Mouse (Mus musculus) intestine, embryonic 16.5 days (tissue): ENCODE measurements at regions not wholly inside any gene's neighbourhood (a gene's known extent, or its start where the extent isn't known, plus 50 kb on each side); places are given as distances from the start of the nearest gene placed in this dataset.

Source experiments
- ATAC-seq: fragments of 200-750 bp; cut with Nextera tagmentation; 2 replicates; pipeline ENCODE4 v1.8.0; 2017; ENCODE audit warnings: moderate TSS enrichment, moderate library complexity
- H3K27ac ChIP-seq: fragments of 300-500 bp; sonication (generic); 2 replicates; pipeline ENCODE4 v1.5.1; 2014; ENCODE audit warnings: mild to moderate bottlenecking, low read length
- H3K27me3 ChIP-seq: fragments of 300-500 bp; sonication (generic); replicated peaks from 2 replicates; pipeline ENCODE4 v1.6.1; 2014; ENCODE audit warnings: low read length, control low read depth, mixed read lengths; ENCODE audit not compliant: control insufficient read depth, insufficient read depth
- H3K36me3 ChIP-seq: fragments of 300-500 bp; sonication (generic); 2 replicates; pipeline ENCODE4 v1.6.1; 2014; ENCODE audit warnings: low read length, control low read depth; ENCODE audit not compliant: control insufficient read depth, insufficient read depth
- H3K4me1 ChIP-seq: fragments of 300-500 bp; sonication (generic); 2 replicates; pipeline ENCODE4 v1.6.1; 2014; ENCODE audit warnings: low read length, control low read depth, mixed read lengths; ENCODE audit not compliant: control insufficient read depth, insufficient read depth
- H3K4me2 ChIP-seq: fragments of 300-500 bp; sonication (generic); 2 replicates; pipeline ENCODE4 v1.6.1; 2014; ENCODE audit warnings: low read depth, low read length, control low read depth
- H3K4me3 ChIP-seq: fragments of 300-500 bp; sonication (generic); 2 replicates; pipeline ENCODE4 v1.5.1; 2014; ENCODE audit warnings: mild to moderate bottlenecking, low read length
- H3K9ac ChIP-seq: fragments of 300-500 bp; sonication (generic); 2 replicates; pipeline ENCODE4 v1.6.1; 2014; ENCODE audit warnings: low read depth, low read length
- H3K9me3 ChIP-seq: fragments of 300-500 bp; sonication (generic); 2 replicates; pipeline ENCODE4 v1.6.1; 2016; ENCODE audit warnings: low read length, control low read depth; ENCODE audit not compliant: control insufficient read depth
- WGBS: fragments of 180-500 bp; shearing (Covaris S2); extraction: QIAGEN DNeasy Blood & Tissue Kit; methylation state at CpG from one replicate; pipeline ENCODE4 v1.1.7; 2014; 5-methylcytosine and 5-hydroxymethylcytosine counted together

DNA sequence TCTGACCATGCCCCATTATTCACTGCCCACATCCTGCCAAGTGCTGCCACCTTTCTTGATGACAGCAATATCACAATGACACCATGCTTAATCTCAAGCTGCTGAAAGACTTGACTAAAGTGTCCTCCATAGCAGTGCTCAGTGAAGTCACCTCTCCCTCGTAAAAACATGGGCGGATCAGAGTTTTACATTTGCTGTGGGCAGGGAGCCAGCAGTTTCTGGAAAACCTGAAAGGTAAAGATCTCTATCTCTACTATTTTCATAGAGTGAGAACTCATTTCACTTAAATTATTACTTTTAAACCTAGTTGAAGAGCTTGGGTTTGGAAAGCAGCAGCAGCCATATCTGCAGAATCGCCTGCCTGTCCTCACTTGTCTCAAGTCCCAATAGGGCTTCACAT, 211.6 kb upstream of the Gmds start:
- WGBS, result 77% methylated on average over 3 of the region's 3 CpGs
- Histone ChIP-seq H3K4me3 (no peak overlapping the region), H3K27me3 (no peaks in the 10 kb centered on the region), H3K36me3 (no peaks in the 10 kb centered on the region), H3K4me1 (no peaks in the 10 kb centered on the region), H3K27ac (no peak overlapping the region), H3K4me2 (no peak overlapping the region), H3K9me3 (no peaks in the 10 kb centered on the region), H3K9ac (no peak overlapping the region)
- ATAC-seq, result no peak

DNA sequence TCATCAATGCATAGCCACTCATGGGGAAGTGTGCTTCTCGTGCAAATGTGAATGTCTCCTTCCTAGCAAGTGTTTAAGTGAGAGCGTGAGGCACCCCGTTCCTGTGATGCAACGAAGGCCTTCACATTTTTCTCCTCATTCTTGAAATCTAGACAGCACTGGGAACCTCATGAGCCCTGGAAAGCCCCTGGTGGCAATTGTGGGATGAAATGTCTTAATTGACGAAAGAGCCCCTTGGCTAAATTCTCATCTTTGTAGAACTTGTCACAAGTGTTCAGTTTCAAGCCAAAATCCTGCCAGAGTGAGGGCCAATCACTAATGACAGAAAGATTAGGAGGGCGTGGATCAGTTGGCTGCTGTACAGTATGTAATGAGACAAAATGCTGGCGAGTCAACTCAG, 208.6 kb upstream of the Gmds start:
- H3K4me2 ChIP-seq, result no peak overlapping the region
- WGBS, result 79% methylated on average over 7 of the region's 7 CpGs
- no peak overlapping the region for H3K9ac ChIP-seq
- no peaks in the 10 kb centered on the region for H3K36me3 ChIP-seq
- no peak overlapping the region for H3K4me3 ChIP-seq
- H3K4me1 ChIP-seq, result no peaks in the 10 kb centered on the region
- no peaks in the 10 kb centered on the region for H3K9me3 ChIP-seq
- no peak for ATAC-seq
- no peaks in the 10 kb centered on the region for H3K27me3 ChIP-seq
- no peak overlapping the region for H3K27ac ChIP-seq

DNA sequence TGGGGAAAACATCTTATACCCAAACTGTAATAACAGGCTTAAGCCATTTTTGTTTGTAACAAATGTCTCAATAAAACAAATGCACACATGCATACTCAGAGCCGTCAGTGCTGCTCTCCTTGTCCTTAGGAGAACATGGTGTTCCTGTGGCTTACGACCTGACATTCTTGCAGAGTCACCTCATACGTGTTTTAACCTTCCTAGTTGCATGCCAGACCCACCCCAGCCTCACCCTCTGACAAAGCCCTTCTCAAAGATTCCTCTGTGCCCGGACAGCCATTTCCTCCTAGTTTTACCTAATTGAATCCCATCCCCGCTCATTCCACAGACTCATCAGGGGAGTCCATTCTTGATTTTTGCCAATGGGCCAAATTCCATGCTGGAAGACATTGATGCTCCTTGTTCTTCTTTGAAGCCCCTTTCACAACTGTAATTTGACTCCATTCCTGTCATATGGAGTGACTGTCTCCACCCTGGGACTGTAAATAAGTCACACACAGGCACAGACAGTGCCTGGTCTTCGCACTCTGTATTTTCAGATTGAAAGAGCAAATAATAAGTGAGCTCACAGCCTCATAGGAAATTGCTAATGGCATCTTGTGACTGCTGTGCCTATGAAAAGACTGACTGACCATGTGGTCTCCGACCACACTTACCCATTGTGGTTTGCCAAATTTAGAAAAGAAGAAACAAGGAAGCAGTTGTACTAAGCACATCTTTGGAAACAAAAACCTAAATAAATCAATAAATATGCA, 206.6 kb upstream of the Gmds start:
- ATAC-seq, result no peak
- H3K4me2 ChIP-seq, result no peak overlapping the region
- H3K27me3 ChIP-seq, result no peaks in the 10 kb centered on the region
- no peaks in the 10 kb centered on the region for H3K36me3 ChIP-seq
- H3K4me1 ChIP-seq, result no peaks in the 10 kb centered on the region
- no peaks in the 10 kb centered on the region for H3K9me3 ChIP-seq
- 66% methylated on average over 7 of the region's 7 CpGs for WGBS
- no peak overlapping the region for H3K9ac ChIP-seq
- no peak overlapping the region for H3K4me3 ChIP-seq
- H3K27ac ChIP-seq, result no peak overlapping the region

GRCm38 (mm10) chr13:32541611-32542010, 203.1 kb upstream of the Gmds start:
- Histone ChIP-seq H3K27ac (no peak overlapping the region), H3K4me3 (no peak overlapping the region), H3K36me3 (no peaks in the 10 kb centered on the region), H3K27me3 (no peaks in the 10 kb centered on the region), H3K9ac (no peak overlapping the region), H3K4me1 (no peaks in the 10 kb centered on the region), H3K4me2 (no peak overlapping the region), H3K9me3 (no peaks in the 10 kb centered on the region)
- no peak for ATAC-seq
- 90% methylated on average over 1 of the region's 1 CpGs for WGBS

- no peak overlapping the region for H3K27ac ChIP-seq
- 76% methylated on average over 4 of the region's 4 CpGs for WGBS
- H3K4me1 ChIP-seq, result no peaks in the 10 kb centered on the region
- no peak overlapping the region for H3K9ac ChIP-seq
- no peak overlapping the region for H3K4me3 ChIP-seq
- no peak for ATAC-seq
- no peak overlapping the region for H3K4me2 ChIP-seq
- H3K9me3 ChIP-seq, result no peaks in the 10 kb centered on the region
- no peaks in the 10 kb centered on the region for H3K36me3 ChIP-seq
- H3K27me3 ChIP-seq, result no peaks in the 10 kb centered on the region
Measured at GRCm38 (mm10) chr13:32536241-32536640, 197.7 kb upstream of the Gmds start.

- Histone ChIP-seq H3K27me3 (no peaks in the 10 kb centered on the region), H3K4me3 (no peak overlapping the region), H3K27ac (no peak overlapping the region), H3K9me3 (no peaks in the 10 kb centered on the region), H3K36me3 (no peaks in the 10 kb centered on the region), H3K9ac (no peak overlapping the region), H3K4me1 (no peaks in the 10 kb centered on the region), H3K4me2 (no peak overlapping the region)
- no peak for ATAC-seq
- 91% methylated on average over 4 of the region's 4 CpGs for WGBS
Measured at GRCm38 (mm10) chr13:32535602-32536001, 197.1 kb upstream of the Gmds start.

- 78% methylated on average over 3 of the region's 3 CpGs for WGBS
- H3K4me2 ChIP-seq, result no peak overlapping the region
- no peaks in the 10 kb centered on the region for H3K4me1 ChIP-seq
- no peaks in the 10 kb centered on the region for H3K27me3 ChIP-seq
- H3K9ac ChIP-seq, result no peak overlapping the region
- ATAC-seq, result no peak
- no peaks in the 10 kb centered on the region for H3K36me3 ChIP-seq
- H3K4me3 ChIP-seq, result no peak overlapping the region
- no peak overlapping the region for H3K27ac ChIP-seq
- no peaks in the 10 kb centered on the region for H3K9me3 ChIP-seq
Measured at GRCm38 (mm10) chr13:32530926-32531512, 192.5 kb upstream of the Gmds start.

DNA sequence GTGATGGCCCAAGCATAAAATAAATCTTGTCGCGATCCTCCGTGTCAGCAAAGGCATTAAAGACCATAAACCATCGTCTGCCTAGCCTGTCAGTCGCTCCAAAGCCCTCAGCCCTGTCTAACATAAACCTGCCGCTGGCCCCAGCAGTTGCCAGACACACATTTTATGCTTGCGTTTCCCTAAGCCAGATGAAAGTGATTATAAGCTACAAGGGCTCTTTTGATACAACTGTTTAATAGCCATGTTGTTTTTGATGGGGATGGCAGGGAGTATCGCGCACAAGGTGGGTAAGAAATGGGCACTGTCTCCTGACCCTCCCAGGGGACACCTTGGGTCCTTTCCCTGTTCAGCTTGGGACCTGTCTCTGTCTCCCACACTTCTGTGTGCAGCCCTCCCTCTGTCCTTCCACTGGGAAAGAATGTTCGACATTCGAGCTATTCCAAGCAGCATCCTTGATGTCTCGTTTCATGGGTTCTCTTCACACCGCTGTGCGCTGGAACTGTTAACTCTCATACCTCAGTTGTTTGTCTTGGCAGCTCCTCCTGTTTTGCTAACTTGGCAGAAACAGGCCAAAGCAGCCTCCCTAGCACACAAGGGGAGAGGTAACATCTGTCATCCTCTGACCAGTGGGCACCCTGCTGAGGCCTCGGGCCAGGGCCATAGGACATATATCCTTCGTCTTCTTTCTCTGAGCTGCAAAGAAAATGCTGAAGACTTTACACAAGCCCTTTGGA, 180.2 kb upstream of the Gmds start:
- ATAC-seq, result no peak

DNA sequence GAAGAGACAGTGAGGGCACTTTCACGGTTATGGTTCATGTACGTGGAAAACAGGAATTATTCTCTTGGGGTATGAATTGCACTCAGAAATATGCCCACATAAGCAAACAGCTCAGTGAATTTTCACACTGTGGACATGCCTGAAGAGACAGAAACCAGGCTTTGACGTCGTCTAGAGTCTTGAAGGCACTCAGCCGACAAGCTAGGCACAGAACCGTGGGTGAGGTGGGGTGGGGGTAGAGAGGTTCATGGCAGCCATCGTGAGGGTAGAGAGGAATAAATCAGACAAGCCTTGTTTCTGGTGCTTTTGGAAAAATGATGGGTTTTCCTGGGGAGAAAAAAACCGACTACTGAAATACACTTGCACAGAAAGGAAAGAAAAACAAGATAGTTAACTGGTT, 179.0 kb upstream of the Gmds start:
- no peak overlapping the region for H3K4me3 ChIP-seq
- no peaks in the 10 kb centered on the region for H3K9me3 ChIP-seq
- no peaks in the 10 kb centered on the region for H3K36me3 ChIP-seq
- 62% methylated on average over 8 of the region's 8 CpGs for WGBS
- no peaks in the 10 kb centered on the region for H3K27me3 ChIP-seq
- H3K27ac ChIP-seq, result no peak overlapping the region
- no peak overlapping the region for H3K4me2 ChIP-seq
- no peaks in the 10 kb centered on the region for H3K4me1 ChIP-seq
- H3K9ac ChIP-seq, result no peak overlapping the region
- ATAC-seq, result no peak

More for the DNA sequence above, 180.2 kb upstream of the Gmds start:
- Histone ChIP-seq H3K4me2 (no peak overlapping the region), H3K27ac (no peak overlapping the region), H3K4me1 (no peaks in the 10 kb centered on the region), H3K9ac (no peak overlapping the region), H3K9me3 (no peaks in the 10 kb centered on the region), H3K27me3 (no peaks in the 10 kb centered on the region), H3K36me3 (no peaks in the 10 kb centered on the region), H3K4me3 (no peak overlapping the region)
- 44% methylated on average over 16 of the region's 16 CpGs for WGBS
